8 mouse cellular contexts compared by ENCODE assay signal in the genomic region with DNA sequence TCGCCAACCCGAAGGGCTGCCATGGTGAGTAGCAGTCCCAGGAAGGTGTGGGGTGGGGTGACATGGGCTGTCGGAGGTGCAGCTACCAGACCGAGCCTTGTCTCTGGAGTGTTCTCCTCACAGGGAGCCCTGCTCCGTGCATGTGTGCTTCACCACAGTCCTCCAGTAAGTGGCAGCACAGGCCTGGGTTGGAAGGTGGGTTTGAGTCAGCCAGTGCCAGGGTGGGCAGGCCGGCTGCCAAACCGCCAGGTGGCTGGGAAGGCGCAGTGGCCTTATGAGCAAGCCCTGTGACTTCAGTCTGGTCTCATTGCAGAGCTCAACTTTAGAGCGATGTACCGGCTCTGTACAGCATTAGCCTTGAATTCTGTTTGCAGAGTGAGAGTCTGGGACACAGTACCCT. TPM values are rescaled to one million over a fixed set of nuclear protein-coding genes. Genes with fewer than 3 reads are reported as not detected.
DNase-seq lines count a peak whose midpoint lies in the region; ATAC-seq and TF ChIP-seq lines count a peak whose summit lies in the region.

No protein-coding gene starts in this region.

- peaks cover 2% of the 10 kb centered on the region; the same call in 1 of the 2 replicates for H3K4me1 ChIP-seq in bone marrow, adult 2 months (ENCODE audit: control insufficient read depth, insufficient read depth, low read length)
- no peaks in the 10 kb centered on the region for H3K4me1 ChIP-seq in forebrain, embryonic 11.5 days (replicated peaks; ENCODE audit: control insufficient read depth, insufficient read depth, low read length)
- H3K4me1 ChIP-seq in heart, embryonic 14.5 days (ENCODE audit: control insufficient read depth in 2 of 2, insufficient read depth in 2 of 2, low read length in 2 of 2): peaks cover 40 to 57% of the 10 kb centered on the region in 2 experiments
- H3K4me1 ChIP-seq in kidney, postnatal 0 days (replicated peaks; ENCODE audit: insufficient read depth, low read length): no peaks in the 10 kb centered on the region
- peaks cover 18% of the 10 kb centered on the region for H3K4me1 ChIP-seq in liver, adult 2 months (ENCODE audit: control insufficient read depth, insufficient read depth, low read length)
- peaks cover 3% of the 10 kb centered on the region; the same call in 1 of the 2 replicates for H3K4me1 ChIP-seq in stomach, embryonic 15.5 days

- DNase-seq in 416B (ENCODE audit: low read depth): peak; percentile 45
- DNase-seq in forebrain, embryonic 11.5 days (ENCODE audit: low spot score): peak; percentile 83
- peak; percentile 81 for DNase-seq in kidney, postnatal 0 days (ENCODE audit: low spot score)
- DNase-seq in liver, adult 2 months (ENCODE audit: extremely low read depth, low read depth, low spot score): peak; percentile 74
- DNase-seq in neural tube, embryonic 10.5 days (ENCODE audit: extremely low spot score, low spot score): peak; percentile 47

- no peaks in the 10 kb centered on the region for H3K9me3 ChIP-seq in forebrain, embryonic 11.5 days (ENCODE audit: control insufficient read depth, low read length)
- no peaks in the 10 kb centered on the region for H3K9me3 ChIP-seq in heart, embryonic 14.5 days (ENCODE audit: control insufficient read depth, low read length)
- H3K9me3 ChIP-seq in kidney, postnatal 0 days (replicated peaks; ENCODE audit: low read length): no peaks in the 10 kb centered on the region
- H3K9me3 ChIP-seq in stomach, embryonic 15.5 days: no peaks in the 10 kb centered on the region

- no peak for TF ChIP-seq POLR2A in bone marrow, adult 2 months (IDR thresholded peaks at IDR 0.05; ENCODE audit: borderline replicate concordance, control insufficient read depth, low read depth, low read length)
- no peak for TF ChIP-seq POLR2A in liver, adult 2 months (IDR thresholded peaks at IDR 0.05; ENCODE audit: extremely low read depth, insufficient read depth, low read length)

- H3K4me2 ChIP-seq in forebrain, embryonic 11.5 days (ENCODE audit: low read depth, low read length, severe bottlenecking): no peak overlapping the region
- H3K4me2 ChIP-seq in heart, embryonic 14.5 days (ENCODE audit: low read length): no peak overlapping the region
- H3K4me2 ChIP-seq in kidney, postnatal 0 days (ENCODE audit: low read length): no peak overlapping the region
- H3K4me2 ChIP-seq in stomach, embryonic 15.5 days: no peak overlapping the region

- 23% methylated on average over 10 of the region's 10 CpGs for WGBS in bone marrow, adult 2 months
- 33% methylated on average over 10 of the region's 10 CpGs for WGBS in forebrain, embryonic 11.5 days
- 20% methylated on average over 10 of the region's 10 CpGs for WGBS in heart, embryonic 14.5 days
- 43% methylated on average over 10 of the region's 10 CpGs for WGBS in kidney, postnatal 0 days
- 33% methylated on average over 10 of the region's 10 CpGs for WGBS in liver, adult 2 months
- WGBS in stomach, embryonic 15.5 days: 47% methylated on average over 10 of the region's 10 CpGs

- H3K27me3 ChIP-seq in forebrain, embryonic 11.5 days (ENCODE audit: control insufficient read depth, insufficient read depth, low read length): no peaks in the 10 kb centered on the region
- H3K27me3 ChIP-seq in heart, embryonic 14.5 days (ENCODE audit: control insufficient read depth, insufficient read depth, low read length): no peaks in the 10 kb centered on the region
- no peaks in the 10 kb centered on the region for H3K27me3 ChIP-seq in kidney, postnatal 0 days (ENCODE audit: insufficient read depth, low read length)
- no peaks in the 10 kb centered on the region for H3K27me3 ChIP-seq in liver, adult 2 months (ENCODE audit: control insufficient read depth, insufficient read depth, low read length)
- no peaks in the 10 kb centered on the region for H3K27me3 ChIP-seq in stomach, embryonic 15.5 days (replicated peaks)

- H3K36me3 ChIP-seq in forebrain, embryonic 11.5 days (ENCODE audit: control insufficient read depth, insufficient read depth, low read length): no peaks in the 10 kb centered on the region
- H3K36me3 ChIP-seq in heart, embryonic 14.5 days (ENCODE audit: control insufficient read depth, insufficient read depth, low read length): no peaks in the 10 kb centered on the region
- H3K36me3 ChIP-seq in kidney, postnatal 0 days (ENCODE audit: insufficient read depth, low read length): no peaks in the 10 kb centered on the region
- H3K36me3 ChIP-seq in liver, adult 2 months (ENCODE audit: control insufficient read depth, insufficient read depth, low read length): no peaks in the 10 kb centered on the region
- no peaks in the 10 kb centered on the region for H3K36me3 ChIP-seq in stomach, embryonic 15.5 days

- ATAC-seq in forebrain, embryonic 11.5 days (replicated peaks; ENCODE audit: low FRiP score): peak; percentile 84
- peak; percentile 49 for ATAC-seq in heart, embryonic 14.5 days (ENCODE audit: insufficient number of reproducible peaks, insufficient read depth, low FRiP score, low read depth)
- ATAC-seq in kidney, postnatal 0 days (replicated peaks; ENCODE audit: low FRiP score, low read depth): peak; percentile 80
- ATAC-seq in stomach, embryonic 15.5 days (ENCODE audit: insufficient read depth, low FRiP score, low read depth): peak; percentile 41; the same call in 1 of the 2 replicates

- H3K27ac ChIP-seq in bone marrow, adult 2 months (ENCODE audit: control insufficient read depth, insufficient read depth, low read depth, low read length, poor library complexity): no peak overlapping the region
- H3K27ac ChIP-seq in forebrain, embryonic 11.5 days (ENCODE audit: low read depth, low read length): no peak overlapping the region
- H3K27ac ChIP-seq in heart, embryonic 14.5 days (replicated peaks in 1 of 2; ENCODE audit: control insufficient read depth in 1 of 2, insufficient read depth in 1 of 2, low read depth in 2 of 2, low read length in 2 of 2): no peak overlapping the region; a peak in 1 of 4 replicates
- no peak overlapping the region for H3K27ac ChIP-seq in kidney, postnatal 0 days
- H3K27ac ChIP-seq in liver, adult 2 months (replicated peaks; ENCODE audit: insufficient read depth, low read depth, low read length): no peak overlapping the region
- H3K27ac ChIP-seq in stomach, embryonic 15.5 days: no peak overlapping the region

- H3K9ac ChIP-seq in forebrain, embryonic 11.5 days (ENCODE audit: low read length): no peak overlapping the region
- H3K9ac ChIP-seq in heart, embryonic 14.5 days (ENCODE audit: low read length): peak overlapping the region; percentile 38; the same call in 1 of the 2 replicates
- H3K9ac ChIP-seq in kidney, postnatal 0 days (ENCODE audit: low read depth, low read length): no peak overlapping the region
- no peak overlapping the region for H3K9ac ChIP-seq in liver, adult 2 months (ENCODE audit: low read depth, low read length)
- H3K9ac ChIP-seq in stomach, embryonic 15.5 days: no peak overlapping the region

- H3K79me2 ChIP-seq in liver, adult 2 months (ENCODE audit: control insufficient read depth, insufficient read depth, low read length): no peaks in the 10 kb centered on the region

- peak; percentile 83 for TF ChIP-seq CTCF in bone marrow, adult 2 months (IDR thresholded peaks at IDR 0.05; ENCODE audit: control insufficient read depth, insufficient read depth, low read length)
- peak; percentile 92 for TF ChIP-seq CTCF in kidney, postnatal 0 days (IDR thresholded peaks at IDR 0.05; ENCODE audit: low read depth)
- TF ChIP-seq CTCF in liver, adult 2 months (IDR thresholded peaks at IDR 0.05; ENCODE audit: low read depth, low read length): peak; percentile 92

- no peak overlapping the region for H3K4me3 ChIP-seq in bone marrow, adult 2 months (replicated peaks; ENCODE audit: control insufficient read depth, low read depth, low read length)
- H3K4me3 ChIP-seq in forebrain, embryonic 11.5 days (ENCODE audit: low read depth, low read length): no peak overlapping the region
- no peak overlapping the region for H3K4me3 ChIP-seq in heart, embryonic 14.5 days (ENCODE audit: control insufficient read depth in 1 of 2, insufficient read depth in 1 of 2, low read depth in 1 of 2, low read length in 2 of 2)
- H3K4me3 ChIP-seq in kidney, postnatal 0 days (replicated peaks; ENCODE audit: low read depth, low read length): no peak overlapping the region
- no peak overlapping the region for H3K4me3 ChIP-seq in liver, adult 2 months (ENCODE audit: insufficient read depth, low read depth, low read length)
- H3K4me3 ChIP-seq in stomach, embryonic 15.5 days (replicated peaks): no peak overlapping the region

RNA-seq across cellular contexts. Expression of a gene that starts 39.9 kb away (rescaled TPM):
- not detected in 2 replicates for polyA plus RNA-seq in bone marrow, adult 2 months (2011; ENCODE audit: insufficient read depth, insufficient read length, low replicate concordance, missing spikeins)
- polyA plus RNA-seq in forebrain, embryonic 11.5 days (2014; fragmentation: Nextera tagmentation; extraction: Ambion mirVana): 15.0 and 17.4 TPM in 2 replicates
- 9.4 and 9.9 TPM in 2 replicates for polyA plus RNA-seq in heart, embryonic 14.5 days (2014; fragmentation: Nextera tagmentation; extraction: Ambion mirVana)
- polyA plus RNA-seq in kidney, postnatal 0 days (2015; fragmentation: Nextera tagmentation; extraction: Ambion mirVana): 6.8 and 8.5 TPM in 2 replicates
- not detected in 2 replicates for total RNA-seq in liver, adult 2 months (2014; rRNA removed)
- polyA plus RNA-seq in liver, adult 2 months (2012; rRNA removed): not detected in 2 replicates
- 6.7 and 8.9 TPM in 2 replicates for polyA plus RNA-seq in stomach, embryonic 15.5 days (2015; fragmentation: Nextera tagmentation; extraction: Ambion mirVana)

RNA-seq across cellular contexts. Expression of a gene that starts 57.2 kb away (rescaled TPM):
- 9.5 and 23.6 TPM in 2 replicates for polyA plus RNA-seq in bone marrow, adult 2 months (2011; ENCODE audit: insufficient read depth, insufficient read length, low replicate concordance, missing spikeins)
- 6.5 and 6.8 TPM in 2 replicates for polyA plus RNA-seq in forebrain, embryonic 11.5 days (2014; fragmentation: Nextera tagmentation; extraction: Ambion mirVana)
- polyA plus RNA-seq in heart, embryonic 14.5 days (2014; fragmentation: Nextera tagmentation; extraction: Ambion mirVana): 103 and 111 TPM in 2 replicates
- polyA plus RNA-seq in kidney, postnatal 0 days (2015; fragmentation: Nextera tagmentation; extraction: Ambion mirVana): 47.6 and 48.9 TPM in 2 replicates
- total RNA-seq in liver, adult 2 months (2014; rRNA removed): 78.0 and 106 TPM in 2 replicates
- polyA plus RNA-seq in liver, adult 2 months (2012; rRNA removed): 179 and 444 TPM in 2 replicates
- polyA plus RNA-seq in stomach, embryonic 15.5 days (2015; fragmentation: Nextera tagmentation; extraction: Ambion mirVana): 30.6 and 38.3 TPM in 2 replicates
